Mouse (Mus musculus) embryonic facial prominence, embryonic 12.5 days (tissue): ENCODE measurements around the gene Sdk1. TPM values are rescaled to one million over a fixed set of nuclear protein-coding genes. Genes with fewer than 3 reads are reported as not detected.

Source experiments
- ATAC-seq: fragments of 200-750 bp; cut with Nextera tagmentation; 2 replicates; pipeline ENCODE4 v1.8.0; 2017; ENCODE audit not compliant: insufficient number of reproducible peaks, insufficient read depth, low FRiP score, low TSS enrichment
- H3K27ac ChIP-seq: fragments of 300-500 bp; sonication (generic); 2 replicates; pipeline ENCODE4 v1.5.1; 2016; ENCODE audit warnings: mild to moderate bottlenecking
- H3K27me3 ChIP-seq: fragments of 300-500 bp; sonication (generic); 2 replicates; pipeline ENCODE4 v1.6.1; 2016; ENCODE audit warnings: mild to moderate bottlenecking, moderate library complexity
- H3K36me3 ChIP-seq: fragments of 300-500 bp; sonication (generic); 2 replicates; pipeline ENCODE4 v1.6.1; 2016; ENCODE audit warnings: mild to moderate bottlenecking
- H3K4me1 ChIP-seq: fragments of 300-500 bp; sonication (generic); 2 replicates; pipeline ENCODE4 v1.6.1; 2016
- H3K4me2 ChIP-seq: fragments of 300-500 bp; sonication (generic); replicated peaks from 2 replicates; pipeline ENCODE4 v1.6.1; 2016; ENCODE audit warnings: mild to moderate bottlenecking, moderate library complexity
- H3K4me3 ChIP-seq: fragments of 300-500 bp; sonication (generic); 2 replicates; pipeline ENCODE4 v1.5.1; 2016; ENCODE audit warnings: mild to moderate bottlenecking
- H3K9ac ChIP-seq: fragments of 300-500 bp; sonication (generic); 2 replicates; pipeline ENCODE4 v1.6.1; 2016; ENCODE audit warnings: mild to moderate bottlenecking, moderate library complexity
- H3K9me3 ChIP-seq: fragments of 300-500 bp; sonication (generic); 2 replicates; pipeline ENCODE4 v1.6.1; 2016; ENCODE audit warnings: mild to moderate bottlenecking, moderate library complexity
- WGBS: fragments of 180-500 bp; shearing (Covaris S2); methylation state at CpG from one replicate; pipeline ENCODE4 v1.1.7; 2016; 5-methylcytosine and 5-hydroxymethylcytosine counted together
- polyA plus RNA-seq: library from polyadenylated mRNA; unstranded; fragments of >200 nt; fragmentation: Nextera tagmentation; extraction: Ambion mirVana; gene quantifications from 2 replicates; pipeline ENCODE4 v1.2.1, GENCODE M21; 2016

The Sdk1 gene
- polyA plus RNA-seq, 1 experiment from 2014 or later: 2.9 TPM

GRCm38 (mm10) chr5:141277112-141277511 lies 35.8 kb downstream of the Sdk1 start:
- Histone ChIP-seq H3K36me3 (no peaks in the 10 kb centered on the region), H3K9me3 (no peaks in the 10 kb centered on the region), H3K27ac (no peak overlapping the region), H3K4me3 (no peak overlapping the region), H3K27me3 (no peaks in the 10 kb centered on the region), H3K4me1 (no peaks in the 10 kb centered on the region), H3K9ac (no peak overlapping the region), H3K4me2 (no peak overlapping the region)
- 84% methylated on average over 6 of the region's 6 CpGs for WGBS
- ATAC-seq: no peak

GRCm38 (mm10) chr5:141281751-141282150 lies 40.5 kb downstream of the Sdk1 start:
- no peaks in the 10 kb centered on the region for H3K9me3 ChIP-seq
- no peak overlapping the region for H3K4me2 ChIP-seq
- no peak for ATAC-seq
- no peak overlapping the region for H3K4me3 ChIP-seq
- H3K9ac ChIP-seq: no peak overlapping the region
- H3K4me1 ChIP-seq: no peaks in the 10 kb centered on the region
- H3K27me3 ChIP-seq: no peaks in the 10 kb centered on the region
- H3K27ac ChIP-seq: no peak overlapping the region
- 73% methylated on average over 2 of the region's 2 CpGs for WGBS
- H3K36me3 ChIP-seq: no peaks in the 10 kb centered on the region

- Histone ChIP-seq H3K27ac (no peak overlapping the region), H3K9ac (no peak overlapping the region), H3K9me3 (no peaks in the 10 kb centered on the region), H3K4me1 (no peaks in the 10 kb centered on the region), H3K4me3 (no peak overlapping the region), H3K36me3 (no peaks in the 10 kb centered on the region), H3K27me3 (no peaks in the 10 kb centered on the region), H3K4me2 (no peak overlapping the region)
- ATAC-seq: no peak
Measured at GRCm38 (mm10) chr5:141289611-141290010, 48.3 kb downstream of the Sdk1 start.

GRCm38 (mm10) chr5:141295240-141295639 lies 54.0 kb downstream of the Sdk1 start:
- WGBS: 66% methylated on average over 7 of the region's 7 CpGs
- H3K4me2 ChIP-seq: no peak overlapping the region
- H3K27ac ChIP-seq: no peak overlapping the region
- no peaks in the 10 kb centered on the region for H3K4me1 ChIP-seq
- H3K4me3 ChIP-seq: no peak overlapping the region
- H3K36me3 ChIP-seq: no peaks in the 10 kb centered on the region
- no peaks in the 10 kb centered on the region for H3K27me3 ChIP-seq
- no peak overlapping the region for H3K9ac ChIP-seq
- no peak for ATAC-seq
- H3K9me3 ChIP-seq: no peaks in the 10 kb centered on the region

- ATAC-seq: no peak
Measured at GRCm38 (mm10) chr5:141302287-141302694, 61.0 kb downstream of the Sdk1 start.

GRCm38 (mm10) chr5:141303746-141304145 lies 62.5 kb downstream of the Sdk1 start:
- WGBS: 40% methylated on average over 2 of the region's 2 CpGs
- no peak for ATAC-seq

More at GRCm38 (mm10) chr5:141302287-141302694, 61.0 kb downstream of the Sdk1 start:
- Histone ChIP-seq H3K9me3 (no peaks in the 10 kb centered on the region), H3K4me3 (no peak overlapping the region), H3K9ac (no peak overlapping the region), H3K36me3 (no peaks in the 10 kb centered on the region), H3K27ac (no peak overlapping the region), H3K4me2 (no peak overlapping the region), H3K27me3 (no peaks in the 10 kb centered on the region), H3K4me1 (no peaks in the 10 kb centered on the region)
- 78% methylated on average over 4 of the region's 4 CpGs for WGBS

GRCm38 (mm10) chr5:141304706-141305105 lies 63.4 kb downstream of the Sdk1 start:
- Histone ChIP-seq H3K27me3 (no peaks in the 10 kb centered on the region), H3K36me3 (no peaks in the 10 kb centered on the region), H3K9me3 (no peaks in the 10 kb centered on the region), H3K4me1 (no peaks in the 10 kb centered on the region), H3K9ac (no peak overlapping the region), H3K27ac (no peak overlapping the region), H3K4me3 (no peak overlapping the region), H3K4me2 (no peak overlapping the region)
- WGBS: 49% methylated on average over 2 of the region's 2 CpGs
- no peak for ATAC-seq

More at GRCm38 (mm10) chr5:141303746-141304145, 62.5 kb downstream of the Sdk1 start:
- no peaks in the 10 kb centered on the region for H3K9me3 ChIP-seq
- no peak overlapping the region for H3K9ac ChIP-seq
- no peak overlapping the region for H3K4me2 ChIP-seq
- H3K4me1 ChIP-seq: no peaks in the 10 kb centered on the region
- H3K27me3 ChIP-seq: no peaks in the 10 kb centered on the region
- no peak overlapping the region for H3K4me3 ChIP-seq
- no peaks in the 10 kb centered on the region for H3K36me3 ChIP-seq
- no peak overlapping the region for H3K27ac ChIP-seq

- H3K4me2 ChIP-seq: no peak overlapping the region
- no peaks in the 10 kb centered on the region for H3K4me1 ChIP-seq
- no peak for ATAC-seq
- no peak overlapping the region for H3K9ac ChIP-seq
- H3K27ac ChIP-seq: no peak overlapping the region
- H3K36me3 ChIP-seq: no peaks in the 10 kb centered on the region
- H3K27me3 ChIP-seq: no peaks in the 10 kb centered on the region
- H3K4me3 ChIP-seq: no peak overlapping the region
- no peaks in the 10 kb centered on the region for H3K9me3 ChIP-seq
- 80% methylated on average over 1 of the region's 1 CpGs for WGBS
Measured at GRCm38 (mm10) chr5:141310641-141311040, 69.4 kb downstream of the Sdk1 start.

GRCm38 (mm10) chr5:141311801-141312200 lies 70.5 kb downstream of the Sdk1 start:
- no peaks in the 10 kb centered on the region for H3K27me3 ChIP-seq
- H3K4me2 ChIP-seq: no peak overlapping the region
- no peak for ATAC-seq
- H3K36me3 ChIP-seq: no peaks in the 10 kb centered on the region
- no peak overlapping the region for H3K4me3 ChIP-seq
- H3K4me1 ChIP-seq: no peaks in the 10 kb centered on the region
- WGBS: 74% methylated on average over 2 of the region's 2 CpGs
- no peaks in the 10 kb centered on the region for H3K9me3 ChIP-seq
- no peak overlapping the region for H3K27ac ChIP-seq
- no peak overlapping the region for H3K9ac ChIP-seq

GRCm38 (mm10) chr5:141312305-141312704 lies 71.0 kb downstream of the Sdk1 start:
- Histone ChIP-seq H3K4me3 (no peak overlapping the region), H3K27ac (no peak overlapping the region), H3K36me3 (no peaks in the 10 kb centered on the region), H3K9me3 (no peaks in the 10 kb centered on the region), H3K4me1 (no peaks in the 10 kb centered on the region), H3K27me3 (no peaks in the 10 kb centered on the region), H3K9ac (no peak overlapping the region), H3K4me2 (no peak overlapping the region)
- WGBS: 85% methylated on average over 4 of the region's 4 CpGs
- no peak for ATAC-seq

GRCm38 (mm10) chr5:141317095-141317494 lies 75.8 kb downstream of the Sdk1 start:
- H3K9me3 ChIP-seq: no peaks in the 10 kb centered on the region
- 74% methylated on average over 4 of the region's 4 CpGs for WGBS
- no peak overlapping the region for H3K4me2 ChIP-seq
- no peaks in the 10 kb centered on the region for H3K36me3 ChIP-seq
- H3K4me3 ChIP-seq: no peak overlapping the region
- no peaks in the 10 kb centered on the region for H3K4me1 ChIP-seq
- no peak overlapping the region for H3K27ac ChIP-seq
- ATAC-seq: no peak
- H3K9ac ChIP-seq: no peak overlapping the region
- H3K27me3 ChIP-seq: no peaks in the 10 kb centered on the region

GRCm38 (mm10) chr5:141324910-141325309 lies 83.6 kb downstream of the Sdk1 start:
- H3K36me3 ChIP-seq: no peaks in the 10 kb centered on the region
- 82% methylated on average over 4 of the region's 4 CpGs for WGBS
- no peaks in the 10 kb centered on the region for H3K27me3 ChIP-seq
- no peak for ATAC-seq
- H3K4me2 ChIP-seq: no peak overlapping the region
- no peak overlapping the region for H3K27ac ChIP-seq
- H3K9ac ChIP-seq: no peak overlapping the region
- no peak overlapping the region for H3K4me3 ChIP-seq
- no peaks in the 10 kb centered on the region for H3K9me3 ChIP-seq
- no peaks in the 10 kb centered on the region for H3K4me1 ChIP-seq

GRCm38 (mm10) chr5:141344376-141344775 lies 103.1 kb downstream of the Sdk1 start:
- H3K27ac ChIP-seq: no peak overlapping the region
- no peaks in the 10 kb centered on the region for H3K4me1 ChIP-seq
- 0 out of 2 replicates have a peak, but pooled peaks cover 5% of the 10 kb centered on the region for H3K9me3 ChIP-seq
- no peak overlapping the region for H3K9ac ChIP-seq
- no peaks in the 10 kb centered on the region for H3K27me3 ChIP-seq
- 77% methylated on average over 4 of the region's 4 CpGs for WGBS
- no peak overlapping the region for H3K4me3 ChIP-seq
- no peaks in the 10 kb centered on the region for H3K36me3 ChIP-seq
- H3K4me2 ChIP-seq: no peak overlapping the region
- no peak for ATAC-seq
